Mouse (Mus musculus) stomach, postnatal 0 days (tissue): ENCODE measurements at regions not wholly inside any gene's neighbourhood (a gene's known extent, or its start where the extent isn't known, plus 50 kb on each side); places are given as distances from the start of the nearest gene placed in this dataset.

Source experiments
- CTCF ChIP-seq: IDR thresholded peaks from 2 replicates; pipeline ENCODE4 v1.5.1; 2016; ENCODE audit warnings: antibody characterized with exemption, low read depth, mild to moderate bottlenecking, moderate library complexity
- EP300 ChIP-seq: optimal IDR thresholded peaks from 2 replicates; pipeline ENCODE3; 2016; ENCODE audit warnings: antibody characterized with exemption

DNA sequence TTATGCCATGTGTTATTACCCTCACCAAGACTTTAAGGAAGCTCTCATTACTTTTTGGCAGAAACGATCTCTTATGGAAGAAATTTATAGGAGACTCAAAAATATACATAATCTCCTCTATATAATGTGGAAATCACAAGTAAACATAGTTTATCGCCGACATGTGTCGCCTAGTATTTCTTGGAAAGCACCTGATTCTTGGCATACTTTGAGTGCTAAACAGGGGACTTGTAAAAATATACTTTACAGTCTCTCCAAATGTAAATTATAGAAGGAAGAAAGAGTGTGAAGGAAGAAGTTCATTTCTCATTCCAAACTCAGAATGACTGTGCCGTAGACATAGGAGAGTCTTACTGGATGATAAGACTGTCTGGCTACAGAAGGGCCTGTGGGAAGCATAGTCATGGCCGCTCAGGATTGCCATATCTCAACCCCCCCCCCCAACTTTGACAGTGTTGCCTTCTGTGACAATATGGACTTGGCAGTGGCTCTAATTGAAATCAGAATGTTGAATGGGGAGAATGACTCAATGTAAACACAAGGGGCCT lies 102.3 kb downstream of the Gm815 start:
- TF ChIP-seq CTCF (no peak), EP300 (no peak)
